Mouse (Mus musculus): ENCODE data around the gene Akr1c12. TPM values are rescaled to one million over a fixed set of nuclear protein-coding genes. Genes with fewer than 3 reads are reported as not detected.

The Akr1c12 gene
- polyA plus RNA-seq, 1 experiment from 2014 or later = 215 TPM

- Histone ChIP-seq H3K27me3 (replicated peaks; ENCODE audit: control insufficient read depth, insufficient read depth, low read length) (no peaks in the 10 kb centered on the region), H3K9me3 (ENCODE audit: control insufficient read depth) (no peaks in the 10 kb centered on the region), H3K9ac (ENCODE audit: low read depth, low read length) (no peak overlapping the region), H3K4me1 (replicated peaks; ENCODE audit: control insufficient read depth, insufficient read depth, low read length) (no peaks in the 10 kb centered on the region), H3K4me3 (ENCODE audit: low read depth, low read length) (no peak overlapping the region), H3K27ac (ENCODE audit: low read depth, low read length) (no peak overlapping the region), H3K36me3 (ENCODE audit: control insufficient read depth, insufficient read depth) (peaks cover 12% of the 10 kb centered on the region; the same call in 1 of the 2 replicates), H3K4me2 (replicated peaks; ENCODE audit: low read depth) (no peak overlapping the region)
- no peak for ATAC-seq
- 78% methylated on average over 3 of the region's 3 CpGs for WGBS
- no peak for TF ChIP-seq CTCF (IDR thresholded peaks at IDR 0.05; ENCODE audit: low read depth)
These were observed 29.9 kb downstream of the Akr1c12 start for GRCm38 (mm10) chr13:4249347-4249746.

DNA sequence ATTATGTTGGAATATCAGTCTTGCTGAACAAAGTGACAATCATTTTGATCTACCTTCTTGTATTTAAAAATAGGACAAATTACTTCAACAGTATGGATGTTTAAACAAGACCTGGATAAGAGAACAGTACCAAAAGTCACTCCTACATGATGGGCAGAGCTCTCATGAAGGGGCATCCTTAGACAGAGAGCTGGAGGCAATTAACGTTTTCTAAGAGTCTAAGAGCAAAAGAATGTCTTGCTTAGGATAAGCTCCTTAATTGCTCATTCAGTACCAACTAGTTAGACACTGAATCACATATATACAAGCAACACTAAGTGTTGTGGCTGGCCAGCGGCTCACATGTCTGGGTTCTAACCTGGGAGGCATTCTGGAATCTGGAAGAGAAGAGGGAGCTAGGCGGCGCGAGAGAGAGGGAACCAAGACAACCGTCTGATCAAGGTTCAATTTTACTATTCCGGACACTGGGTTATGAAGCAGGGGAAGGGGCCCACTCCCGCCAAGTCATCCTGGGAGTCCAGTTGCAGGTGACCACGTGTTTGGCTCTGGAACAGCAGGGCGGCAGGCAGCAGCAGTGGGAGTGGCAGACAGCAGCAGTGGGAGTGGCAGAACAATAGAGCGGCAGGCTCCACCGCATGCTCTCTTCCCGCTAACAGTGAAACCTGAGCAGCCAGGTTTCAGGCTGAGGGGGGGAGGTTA is 34.2 kb downstream of the Akr1c12 start:
- TF ChIP-seq CTCF (IDR thresholded peaks at IDR 0.05; ENCODE audit: low read depth) = peak; percentile 39
- no peaks in the 10 kb centered on the region for H3K27me3 ChIP-seq (replicated peaks; ENCODE audit: control insufficient read depth, insufficient read depth, low read length)
- no peak overlapping the region for H3K9ac ChIP-seq (ENCODE audit: low read depth, low read length)
- H3K9me3 ChIP-seq (ENCODE audit: control insufficient read depth) = no peaks in the 10 kb centered on the region
- H3K4me3 ChIP-seq (ENCODE audit: low read depth, low read length) = no peak overlapping the region
- peak; percentile 86 for ATAC-seq
- peak overlapping the region; percentile 3; the same call in 1 of the 2 replicates for H3K27ac ChIP-seq (ENCODE audit: low read depth, low read length)
- 2% methylated on average over 13 of the region's 13 CpGs for WGBS
- H3K36me3 ChIP-seq (ENCODE audit: control insufficient read depth, insufficient read depth) = peaks cover 18% of the 10 kb centered on the region; the same call in 1 of the 2 replicates
- H3K4me2 ChIP-seq (replicated peaks; ENCODE audit: low read depth) = peak overlapping the region; percentile 40
- H3K4me1 ChIP-seq (replicated peaks; ENCODE audit: control insufficient read depth, insufficient read depth, low read length) = no peaks in the 10 kb centered on the region

DNA sequence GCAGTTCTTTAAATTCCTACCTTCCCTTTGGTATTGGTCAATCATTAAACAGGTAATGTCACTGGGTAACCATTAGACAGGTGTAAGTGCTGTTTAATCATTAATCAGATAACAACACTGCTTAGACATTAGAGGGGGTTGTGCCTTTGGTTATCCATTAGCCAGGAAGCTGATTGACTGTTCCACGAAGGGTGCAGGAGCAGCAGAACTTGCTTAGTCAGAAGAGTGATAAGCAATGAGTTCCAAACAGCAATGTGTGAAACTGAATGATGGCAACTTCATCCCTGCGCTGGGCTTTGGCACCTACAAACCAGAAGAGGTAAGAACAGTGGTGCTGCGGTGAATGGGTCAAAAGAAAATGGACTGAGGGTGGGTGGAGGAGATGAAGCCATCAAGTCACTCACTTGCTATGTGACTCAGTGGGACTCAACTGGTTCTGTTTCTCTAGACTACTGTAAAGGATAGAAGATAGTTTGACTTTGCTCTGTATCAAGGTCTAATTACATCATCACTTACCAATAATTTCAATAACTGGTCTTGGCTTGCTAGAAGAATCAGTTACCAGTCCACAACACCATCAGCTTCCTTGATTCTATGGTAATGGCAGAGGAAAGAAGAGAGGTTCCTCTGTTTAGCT is 45.6 kb downstream of the Akr1c12 start:
- ATAC-seq = peak; percentile 97
- H3K4me1 ChIP-seq (replicated peaks; ENCODE audit: control insufficient read depth, insufficient read depth, low read length) = peaks cover 3% of the 10 kb centered on the region; the same call in 1 of the 2 replicates
- H3K27ac ChIP-seq (ENCODE audit: low read depth, low read length) = peak overlapping the region; percentile 68
- no peaks in the 10 kb centered on the region for H3K27me3 ChIP-seq (replicated peaks; ENCODE audit: control insufficient read depth, insufficient read depth, low read length)
- H3K9me3 ChIP-seq (ENCODE audit: control insufficient read depth) = no peaks in the 10 kb centered on the region
- WGBS = 28% methylated on average over 3 of the region's 3 CpGs
- peak overlapping the region; percentile 36 for H3K4me3 ChIP-seq (ENCODE audit: low read depth, low read length)
- no peaks in the 10 kb centered on the region for H3K36me3 ChIP-seq (ENCODE audit: control insufficient read depth, insufficient read depth)
- H3K9ac ChIP-seq (ENCODE audit: low read depth, low read length) = no peak overlapping the region
- no peak for TF ChIP-seq CTCF (IDR thresholded peaks at IDR 0.05; ENCODE audit: low read depth)
- H3K4me2 ChIP-seq (replicated peaks; ENCODE audit: low read depth) = peak overlapping the region; percentile 52

DNA sequence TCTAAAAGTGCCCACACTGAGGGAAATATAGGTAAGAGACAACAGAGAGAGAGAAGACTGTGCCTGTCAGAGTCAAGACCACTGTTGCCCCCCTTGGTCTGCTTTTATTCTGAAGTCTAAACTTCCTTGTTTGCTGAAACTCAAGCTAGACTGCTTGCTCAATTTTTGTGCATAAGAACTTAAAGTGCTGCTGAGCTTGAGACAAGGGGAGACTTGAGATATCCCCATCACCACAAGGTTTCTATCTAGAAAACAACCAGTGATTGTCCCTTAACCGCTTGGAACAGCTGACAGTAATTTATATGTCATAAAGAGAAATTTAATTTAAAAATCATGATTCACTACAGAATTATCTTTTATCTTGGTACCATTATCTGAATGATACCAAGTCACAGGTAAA is 46.1 kb downstream of the Akr1c12 start:
- H3K27ac ChIP-seq (ENCODE audit: low read depth, low read length) = peak overlapping the region; percentile 22; the same call in 1 of the 2 replicates
- no peak overlapping the region for H3K4me3 ChIP-seq (ENCODE audit: low read depth, low read length)
- H3K36me3 ChIP-seq (ENCODE audit: control insufficient read depth, insufficient read depth) = no peaks in the 10 kb centered on the region
- no peaks in the 10 kb centered on the region for H3K9me3 ChIP-seq (ENCODE audit: control insufficient read depth)
- peaks cover 3% of the 10 kb centered on the region; the same call in 1 of the 2 replicates for H3K4me1 ChIP-seq (replicated peaks; ENCODE audit: control insufficient read depth, insufficient read depth, low read length)
- peak; percentile 15 for ATAC-seq
- WGBS = 37% methylated on average over 1 of the region's 1 CpGs
- no peaks in the 10 kb centered on the region for H3K27me3 ChIP-seq (replicated peaks; ENCODE audit: control insufficient read depth, insufficient read depth, low read length)
- no peak overlapping the region for H3K9ac ChIP-seq (ENCODE audit: low read depth, low read length)
- no peak for TF ChIP-seq CTCF (IDR thresholded peaks at IDR 0.05; ENCODE audit: low read depth)
- H3K4me2 ChIP-seq (replicated peaks; ENCODE audit: low read depth) = no peak overlapping the region

- 55% methylated on average over 8 of the region's 8 CpGs for WGBS
- Histone ChIP-seq H3K9me3 (ENCODE audit: control insufficient read depth) (no peaks in the 10 kb centered on the region), H3K27ac (ENCODE audit: low read depth, low read length) (no peak overlapping the region), H3K4me1 (replicated peaks; ENCODE audit: control insufficient read depth, insufficient read depth, low read length) (peaks cover 3% of the 10 kb centered on the region; the same call in 1 of the 2 replicates), H3K27me3 (replicated peaks; ENCODE audit: control insufficient read depth, insufficient read depth, low read length) (no peaks in the 10 kb centered on the region), H3K9ac (ENCODE audit: low read depth, low read length) (no peak overlapping the region), H3K4me2 (replicated peaks; ENCODE audit: low read depth) (no peak overlapping the region), H3K36me3 (ENCODE audit: control insufficient read depth, insufficient read depth) (no peaks in the 10 kb centered on the region), H3K4me3 (ENCODE audit: low read depth, low read length) (no peak overlapping the region)
- TF ChIP-seq CTCF (IDR thresholded peaks at IDR 0.05; ENCODE audit: low read depth) = no peak
- ATAC-seq = peak; percentile 26
These were observed 48.2 kb downstream of the Akr1c12 start for GRCm38 (mm10) chr13:4230841-4231623.

- Histone ChIP-seq H3K27me3 (replicated peaks; ENCODE audit: control insufficient read depth, insufficient read depth, low read length) (no peaks in the 10 kb centered on the region), H3K9me3 (ENCODE audit: control insufficient read depth) (no peaks in the 10 kb centered on the region), H3K4me3 (ENCODE audit: low read depth, low read length) (no peak within 1 kb of the TSS), H3K36me3 (ENCODE audit: control insufficient read depth, insufficient read depth) (no peaks in the 10 kb centered on the region), H3K4me2 (replicated peaks; ENCODE audit: low read depth) (no peak within 1 kb of the TSS), H3K4me1 (replicated peaks; ENCODE audit: control insufficient read depth, insufficient read depth, low read length) (peaks cover 3% of the 10 kb centered on the region; the same call in 1 of the 2 replicates), H3K9ac (ENCODE audit: low read depth, low read length) (no peak within 1 kb of the TSS), H3K27ac (ENCODE audit: low read depth, low read length) (no peak within 1 kb of the TSS)
- WGBS = 73% methylated on average over 1 of the region's 1 CpGs
- no peak for ATAC-seq
- no peak for TF ChIP-seq CTCF (IDR thresholded peaks at IDR 0.05; ENCODE audit: low read depth)
These were observed 50.8 kb downstream of the Akr1c12 start, which contains the start of gene Akr1c19 for GRCm38 (mm10) chr13:4228441-4228840. TSS of gene Akr1c19 (plus strand) at chr13:4228700.

Other genes with a start within 250 kb of the Akr1c12 start
- 8.5 and 11.0 TPM in 2 replicates for gene Akr1c14, start 230.4 kb downstream of the Akr1c12 start, polyA plus RNA-seq (2015; fragmentation: Nextera tagmentation; extraction: Ambion mirVana)
- 0.18 and 0.38 TPM in 2 replicates for gene Akr1c18, start 128.8 kb downstream of the Akr1c12 start, polyA plus RNA-seq (2015; fragmentation: Nextera tagmentation; extraction: Ambion mirVana)
- gene Akr1c13, start 88.3 kb downstream of the Akr1c12 start, polyA plus RNA-seq (2015; fragmentation: Nextera tagmentation; extraction: Ambion mirVana) = 458 and 493 TPM in 2 replicates
- 936 and 1,023 TPM in 2 replicates for gene Akr1c19, start 50.7 kb downstream of the Akr1c12 start, polyA plus RNA-seq (2015; fragmentation: Nextera tagmentation; extraction: Ambion mirVana)
- gene Akr1c6, start 154.9 kb upstream of the Akr1c12 start, polyA plus RNA-seq (2015; fragmentation: Nextera tagmentation; extraction: Ambion mirVana) = not detected in 2 replicates
- not detected in 2 replicates for gene Akr1c20, start 243.9 kb upstream of the Akr1c12 start, polyA plus RNA-seq (2015; fragmentation: Nextera tagmentation; extraction: Ambion mirVana)